Mouse (Mus musculus) ES-E14 (cell line): ENCODE measurements around the gene Gpr107. TPM values are rescaled to one million over a fixed set of nuclear protein-coding genes. Genes with fewer than 3 reads are reported as not detected.

Experiments used
- DNase-seq: peaks from one replicate; pipeline ENCODE4 v3.0.0-alpha.2; 2013; ENCODE audit warnings: low read depth, low spot score
- H3K27ac ChIP-seq: 2 replicates; pipeline ENCODE4 v1.5.1; 2012; ENCODE audit warnings: low read depth, mild to moderate bottlenecking, low read length, moderate library complexity, mixed read lengths; ENCODE audit not compliant: poor library complexity, insufficient read depth, severe bottlenecking
- H3K36me3 ChIP-seq: 2 replicates; pipeline ENCODE4 v1.6.1; 2012; ENCODE audit warnings: mild to moderate bottlenecking, low read length, moderate library complexity, mixed read lengths; ENCODE audit not compliant: control insufficient read depth, poor library complexity, insufficient read depth, severe bottlenecking
- H3K4me1 ChIP-seq, 2 experiments: fragments of 150-350 bp in 1 of 2; sonication (generic) in 1 of 2; 2 replicates each; pipeline ENCODE4 v1.6.1; 2012; ENCODE audit warnings: low read length in 2 of 2, mild to moderate bottlenecking in 1 of 2, mixed read lengths in 1 of 2; ENCODE audit not compliant: control insufficient read depth in 2 of 2, insufficient read depth in 2 of 2, poor library complexity in 1 of 2
- H3K4me3 ChIP-seq, 2 experiments: fragments of 150-350 bp in 1 of 2; sonication (generic) in 1 of 2; 2 replicates each; pipeline ENCODE4 v1.5.1; 2012; ENCODE audit warnings: low read length in 2 of 2, low read depth in 1 of 2, mild to moderate bottlenecking in 1 of 2, mixed read lengths in 1 of 2; ENCODE audit not compliant: insufficient read depth in 1 of 2, poor library complexity in 1 of 2, severe bottlenecking in 1 of 2
- H3K9ac ChIP-seq: 2 replicates; pipeline ENCODE4 v1.6.1; 2012; ENCODE audit warnings: low read depth, mild to moderate bottlenecking, low read length, mixed read lengths; ENCODE audit not compliant: poor library complexity, insufficient read depth, severe bottlenecking
- H3K9me3 ChIP-seq: fragments of 150-350 bp; sonication (generic); 2 replicates; pipeline ENCODE4 v1.6.1; 2012; ENCODE audit warnings: low read depth, mild to moderate bottlenecking, low read length; ENCODE audit not compliant: control insufficient read depth, insufficient read depth
- CHD2 ChIP-seq: IDR thresholded peaks from 2 replicates; pipeline ENCODE4 v1.6.1; 2014; ENCODE audit warnings: mild to moderate bottlenecking, low read depth, low read length, inconsistent platforms
- HCFC1 ChIP-seq: IDR thresholded peaks from 2 replicates; pipeline ENCODE4 v1.6.1; 2012; ENCODE audit warnings: low read length, inconsistent platforms, borderline replicate concordance; ENCODE audit not compliant: insufficient read depth
- MAFK ChIP-seq: IDR thresholded peaks from 2 replicates; pipeline ENCODE4 v1.6.1; 2014; ENCODE audit warnings: mild to moderate bottlenecking, low read depth, low read length, inconsistent platforms; ENCODE audit not compliant: insufficient read depth
- ZC3H11A ChIP-seq: IDR thresholded peaks from 2 replicates; pipeline ENCODE4 v1.6.1; 2012; ENCODE audit warnings: low read depth, mild to moderate bottlenecking, inconsistent platforms, low read length, borderline replicate concordance
- ZNF384 ChIP-seq: IDR thresholded peaks from 2 replicates; pipeline ENCODE4 v1.6.1; 2012; ENCODE audit warnings: low read depth, low read length, inconsistent platforms
- in situ Hi-C, 2 experiments: fragments of 600-800 bp; cut with MboI; formaldehyde crosslinking; loops; one replicate each; pipeline ENCODE4 v1.15.1; 2025; ENCODE audit warnings: low sequenced_read_pairs in 2 of 2, inconsistent platforms in 1 of 2; ENCODE audit not compliant: unreplicated experiment in 2 of 2
- total RNA-seq: library from RNA; depleted of rRNA; stranded (reverse); fragments of 300-350 nt; gene quantifications from 2 replicates; pipeline ENCODE4 v1.2.3, GENCODE M21; 2012

Gene Gpr107
- total RNA-seq, 1 experiment, result 111 TPM

DNA sequence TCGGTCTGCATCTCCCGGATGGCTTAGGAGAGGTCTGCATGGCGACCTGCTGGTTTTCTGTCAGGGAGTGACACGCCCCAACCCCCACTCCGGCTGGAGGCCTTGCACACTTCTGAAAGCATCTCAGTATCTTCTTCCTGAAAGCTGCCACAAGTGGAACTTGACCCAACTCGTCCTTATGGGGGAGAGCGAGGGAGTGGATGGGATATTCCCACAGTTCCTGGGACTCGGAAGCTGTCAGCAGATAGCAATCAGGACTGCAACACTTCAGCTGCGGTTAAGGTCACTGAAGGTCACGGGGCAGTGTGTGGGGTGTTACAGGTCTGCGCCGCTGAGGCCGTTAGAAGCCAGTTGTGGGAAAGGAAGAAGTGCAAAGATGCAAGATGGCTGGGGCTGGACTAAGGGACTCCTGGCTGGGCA lies 16.6 kb upstream of the Gpr107 start:
- H3K4me1 ChIP-seq, result peaks cover 17 to 34% of the 10 kb centered on the region in 2 experiments
- no peak for TF ChIP-seq CHD2
- no peak for TF ChIP-seq ZC3H11A
- TF ChIP-seq HCFC1, result no peak
- TF ChIP-seq ZNF384, result no peak
- no peak for TF ChIP-seq MAFK
- DNase-seq, result no peak
- H3K4me3 ChIP-seq, result peak overlapping the region in 1 of 2 experiments; percentile 13; a peak in 2 of 4 replicates
- in situ Hi-C loops, result no loop called here
- H3K27ac ChIP-seq, result peak overlapping the region; percentile 16; the same call in 1 of the 2 replicates
- H3K9me3 ChIP-seq, result no peaks in the 10 kb centered on the region
- no peaks in the 10 kb centered on the region for H3K36me3 ChIP-seq
- H3K9ac ChIP-seq, result no peak overlapping the region

DNA sequence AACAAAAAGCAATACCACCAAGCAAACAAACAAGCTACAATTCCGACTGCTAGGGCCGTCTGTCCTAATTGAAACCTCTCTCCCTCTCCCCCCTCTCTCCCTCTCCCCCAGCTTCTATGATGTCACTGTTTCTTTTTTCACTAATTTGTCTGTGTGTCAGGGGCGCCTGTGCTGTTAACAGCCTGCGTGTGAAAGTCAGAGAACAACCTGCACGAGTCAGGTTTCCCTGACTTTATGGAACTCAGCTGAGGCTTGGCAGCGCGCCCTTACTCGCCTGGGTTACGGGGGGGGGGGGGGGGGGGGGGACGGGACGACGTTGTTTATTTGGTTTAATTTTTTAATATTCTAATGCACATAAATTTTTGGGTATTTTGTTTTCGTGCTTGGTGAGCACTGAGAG lies 15.8 kb upstream of the Gpr107 start:
- H3K9me3 ChIP-seq, result no peaks in the 10 kb centered on the region
- H3K9ac ChIP-seq, result no peak overlapping the region
- in situ Hi-C loops, result no loop called here
- H3K27ac ChIP-seq, result no peak overlapping the region; the same call in 1 of the 2 replicates
- DNase-seq, result no peak
- no peaks in the 10 kb centered on the region for H3K36me3 ChIP-seq
- H3K4me3 ChIP-seq, result no peak overlapping the region
- peaks cover 16 to 28% of the 10 kb centered on the region in 2 experiments for H3K4me1 ChIP-seq
- no peak for TF ChIP-seq ZNF384
- TF ChIP-seq ZC3H11A, result no peak
- TF ChIP-seq CHD2, result no peak
- no peak for TF ChIP-seq MAFK
- no peak for TF ChIP-seq HCFC1

DNA sequence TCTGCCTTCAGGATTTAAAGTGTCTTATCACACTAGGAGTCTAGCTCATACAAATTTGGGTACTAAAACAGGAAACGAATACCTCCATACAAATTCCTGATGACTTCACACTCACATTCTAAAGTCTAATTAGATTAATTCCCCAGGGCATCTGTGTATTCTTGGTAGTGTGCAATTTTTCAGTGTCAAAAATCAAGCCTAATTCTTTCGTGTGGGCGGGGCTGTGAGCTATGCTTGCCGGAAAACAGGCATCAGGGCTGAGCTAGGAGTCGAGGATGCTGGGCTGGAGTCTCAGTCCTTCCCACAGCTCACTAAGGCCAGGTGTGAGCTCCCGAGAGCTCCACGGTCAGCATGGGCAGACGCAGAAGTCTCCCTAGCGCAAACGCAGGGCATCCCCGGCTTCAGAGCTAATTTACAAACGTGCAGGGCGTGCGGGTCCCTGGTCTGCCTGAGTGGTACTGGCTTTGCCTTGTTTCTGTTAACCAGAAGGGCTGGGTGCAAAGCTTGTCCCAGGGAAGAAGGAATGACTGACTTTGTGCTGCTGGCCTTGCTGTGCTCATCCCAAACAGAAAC lies 15.0 kb upstream of the Gpr107 start:
- H3K4me1 ChIP-seq, result peaks cover 13 to 27% of the 10 kb centered on the region in 2 experiments
- H3K36me3 ChIP-seq, result no peaks in the 10 kb centered on the region
- no peak overlapping the region; the same call in 1 of the 2 replicates for H3K9ac ChIP-seq
- no peak overlapping the region for H3K27ac ChIP-seq
- TF ChIP-seq ZC3H11A (no peak), MAFK (no peak), CHD2 (no peak), ZNF384 (no peak), HCFC1 (no peak)
- in situ Hi-C loops, result no loop called here
- no peak for DNase-seq
- H3K4me3 ChIP-seq, result 0 out of 4 replicates have a peak overlapping the region, but pooled peaks of 1 of the 2 experiments have one; percentile 14
- H3K9me3 ChIP-seq, result no peaks in the 10 kb centered on the region

DNA sequence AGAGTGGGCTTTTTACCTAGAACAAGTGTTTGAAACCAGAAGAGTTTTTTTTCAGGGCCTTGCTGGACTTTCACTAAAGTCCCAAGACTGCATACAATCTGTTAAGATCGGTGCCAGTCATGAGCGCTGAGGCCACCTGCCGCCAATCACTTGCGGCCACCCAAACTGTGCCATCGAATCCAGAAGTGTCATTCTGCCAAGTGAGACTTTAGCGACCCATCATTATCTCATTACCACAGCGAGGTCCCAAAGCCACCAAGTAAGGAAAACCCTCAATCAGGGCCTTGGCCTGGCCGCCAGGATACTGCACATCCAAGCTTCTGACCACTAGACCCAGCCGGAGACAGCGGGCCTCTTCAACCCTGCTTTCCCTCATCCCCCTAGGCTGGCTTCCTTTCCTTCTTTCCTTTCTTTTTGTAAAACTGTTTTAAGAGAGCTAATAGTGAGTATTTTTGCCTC lies 12.9 kb upstream of the Gpr107 start:
- Histone ChIP-seq H3K4me1 (peaks cover 9 to 32% of the 10 kb centered on the region in 2 experiments), H3K36me3 (no peaks in the 10 kb centered on the region), H3K9ac (no peak overlapping the region), H3K4me3 (no peak overlapping the region), H3K27ac (no peak overlapping the region), H3K9me3 (no peaks in the 10 kb centered on the region)
- in situ Hi-C loops, result no loop called here
- no peak for DNase-seq
- TF ChIP-seq ZNF384, result no peak
- TF ChIP-seq HCFC1, result no peak
- no peak for TF ChIP-seq CHD2
- TF ChIP-seq MAFK, result no peak
- no peak for TF ChIP-seq ZC3H11A
